Mouse (Mus musculus) olfactory bulb, adult 2 months (tissue): ENCODE data around the gene Man2a2.

Experiments used
- CTCF ChIP-seq: fragments of 200-500 bp; IDR thresholded peaks from 2 replicates; pipeline ENCODE4 v1.5.1; 2012; ENCODE audit warnings: low read depth, mild to moderate bottlenecking, low read length, moderate library complexity; ENCODE audit not compliant: insufficient read depth
- POLR2A ChIP-seq: fragments of 200-500 bp; IDR thresholded peaks from 2 replicates; pipeline ENCODE4 v1.6.1; 2012; ENCODE audit warnings: mild to moderate bottlenecking, low read depth, low read length, moderate library complexity; ENCODE audit not compliant: insufficient read depth

GRCm38 (mm10) chr7:80319846-80320496 lies 51.2 kb downstream of the Man2a2 start:
- TF ChIP-seq CTCF (no peak), POLR2A (no peak)
